Mouse (Mus musculus) liver, embryonic 11.5 days (tissue): ENCODE measurements around the gene Ppp1r16b. TPM values are rescaled to one million over a fixed set of nuclear protein-coding genes. Genes with fewer than 3 reads are reported as not detected.

Experiments
- ATAC-seq: fragments of 200-750 bp; cut with Nextera tagmentation; replicated peaks from 2 replicates; pipeline ENCODE4 v1.8.0; 2017; ENCODE audit warnings: moderate number of reproducible peaks, mild to moderate bottlenecking, moderate TSS enrichment, moderate library complexity; ENCODE audit not compliant: low FRiP score
- DNase-seq: peaks from one replicate; pipeline ENCODE4 v3.0.0-alpha.2; 2017; ENCODE audit warnings: low spot score
- H3K27ac ChIP-seq: fragments of 300-500 bp; sonication (generic); 2 replicates; pipeline ENCODE4 v1.5.1; 2014; ENCODE audit warnings: mild to moderate bottlenecking, low read depth, low read length, control low read depth
- H3K27me3 ChIP-seq: fragments of 300-500 bp; sonication (generic); replicated peaks from 2 replicates; pipeline ENCODE4 v1.6.1; 2014; ENCODE audit warnings: low read length, mixed read lengths; ENCODE audit not compliant: control insufficient read depth, insufficient read depth
- H3K36me3 ChIP-seq: fragments of 300-500 bp; sonication (generic); 2 replicates; pipeline ENCODE4 v1.6.1; 2014; ENCODE audit warnings: mild to moderate bottlenecking, low read length, moderate library complexity, mixed read lengths; ENCODE audit not compliant: control insufficient read depth, insufficient read depth
- H3K4me1 ChIP-seq: fragments of 300-500 bp; sonication (generic); replicated peaks from 2 replicates; pipeline ENCODE4 v1.6.1; 2014; ENCODE audit warnings: low read length, mixed read lengths; ENCODE audit not compliant: control insufficient read depth, insufficient read depth
- H3K4me2 ChIP-seq: fragments of 300-500 bp; sonication (generic); 2 replicates; pipeline ENCODE4 v1.6.1; 2014; ENCODE audit warnings: mild to moderate bottlenecking, control low read depth, moderate library complexity
- H3K4me3 ChIP-seq: fragments of 300-500 bp; sonication (generic); 2 replicates; pipeline ENCODE4 v1.5.1; 2014; ENCODE audit warnings: low read depth, low read length, control low read depth
- H3K9ac ChIP-seq: fragments of 300-500 bp; sonication (generic); 2 replicates; pipeline ENCODE4 v1.6.1; 2014; ENCODE audit warnings: low read depth, low read length, control low read depth
- H3K9me3 ChIP-seq: fragments of 300-500 bp; sonication (generic); 2 replicates; pipeline ENCODE4 v1.6.1; 2016; ENCODE audit warnings: low read length, inconsistent platforms, mixed read lengths; ENCODE audit not compliant: control insufficient read depth
- WGBS: fragments of 180-500 bp; shearing (Covaris S2); extraction: QIAGEN DNeasy Blood & Tissue Kit; methylation state at CpG from one replicate; pipeline ENCODE4 v1.1.7; 2014; 5-methylcytosine and 5-hydroxymethylcytosine counted together
- polyA plus RNA-seq: library from polyadenylated mRNA; unstranded; fragments of >200 nt; fragmentation: Nextera tagmentation; extraction: Ambion mirVana; gene quantifications from 2 replicates; pipeline ENCODE4 v1.2.1, GENCODE M21; 2014

Ppp1r16b gene
- polyA plus RNA-seq, 1 experiment from 2014 or later = 5.2 TPM

DNA sequence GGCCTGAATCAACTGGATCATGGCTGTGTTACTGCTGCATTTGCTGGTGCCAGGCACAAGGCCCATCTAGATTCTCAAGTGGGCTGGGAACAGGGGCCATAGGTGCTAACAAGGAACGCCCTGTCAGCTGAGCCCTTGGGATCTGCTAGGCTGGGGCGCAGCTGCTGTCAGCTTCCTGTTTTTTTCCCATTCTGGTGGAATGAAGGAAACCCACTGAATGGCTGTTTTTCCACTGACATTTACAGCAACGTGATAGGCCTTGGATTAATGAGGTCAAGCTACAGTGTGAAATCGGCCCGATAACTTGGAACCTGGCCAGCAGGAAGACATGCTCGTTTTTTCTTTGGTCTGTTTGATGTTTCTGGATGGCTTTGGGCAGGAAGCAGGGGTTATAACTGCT lies 7.6 kb downstream of the Ppp1r16b start:
- ATAC-seq (no peak), DNase-seq (no peak)
- no peaks in the 10 kb centered on the region for H3K9me3 ChIP-seq
- 26% methylated on average over 6 of the region's 6 CpGs for WGBS
- H3K27me3 ChIP-seq = peaks cover 30% of the 10 kb centered on the region
- no peaks in the 10 kb centered on the region for H3K36me3 ChIP-seq
- H3K9ac ChIP-seq = no peak overlapping the region
- no peak overlapping the region for H3K27ac ChIP-seq
- no peaks in the 10 kb centered on the region for H3K4me1 ChIP-seq
- H3K4me3 ChIP-seq = no peak overlapping the region
- no peak overlapping the region for H3K4me2 ChIP-seq

DNA sequence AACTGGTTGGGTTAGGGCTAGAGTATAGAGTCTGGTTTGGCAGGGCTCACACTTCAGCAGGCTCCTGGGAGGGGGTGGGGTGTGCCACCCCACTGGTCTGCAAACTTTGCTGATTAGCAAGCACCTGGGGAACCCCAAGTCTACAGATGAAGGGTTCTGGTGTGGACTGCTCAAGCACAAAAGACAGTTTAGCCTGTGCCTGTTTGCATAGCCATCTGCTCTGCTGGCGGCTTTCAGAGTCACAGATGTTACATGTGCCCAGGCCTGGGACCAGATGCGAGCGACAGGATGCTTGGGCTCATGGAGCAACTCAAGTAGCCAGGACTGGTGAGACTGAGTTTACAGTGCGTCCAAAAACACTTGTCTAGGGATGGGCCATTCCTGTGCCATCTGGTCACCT lies 8.3 kb downstream of the Ppp1r16b start:
- Histone ChIP-seq H3K4me1 (no peaks in the 10 kb centered on the region), H3K4me2 (no peak overlapping the region), H3K9ac (no peak overlapping the region), H3K9me3 (no peaks in the 10 kb centered on the region), H3K36me3 (no peaks in the 10 kb centered on the region), H3K4me3 (no peak overlapping the region), H3K27ac (no peak overlapping the region), H3K27me3 (peaks cover 23% of the 10 kb centered on the region)
- 67% methylated on average over 4 of the region's 4 CpGs for WGBS
- DNase-seq (no peak), ATAC-seq (no peak)

DNA sequence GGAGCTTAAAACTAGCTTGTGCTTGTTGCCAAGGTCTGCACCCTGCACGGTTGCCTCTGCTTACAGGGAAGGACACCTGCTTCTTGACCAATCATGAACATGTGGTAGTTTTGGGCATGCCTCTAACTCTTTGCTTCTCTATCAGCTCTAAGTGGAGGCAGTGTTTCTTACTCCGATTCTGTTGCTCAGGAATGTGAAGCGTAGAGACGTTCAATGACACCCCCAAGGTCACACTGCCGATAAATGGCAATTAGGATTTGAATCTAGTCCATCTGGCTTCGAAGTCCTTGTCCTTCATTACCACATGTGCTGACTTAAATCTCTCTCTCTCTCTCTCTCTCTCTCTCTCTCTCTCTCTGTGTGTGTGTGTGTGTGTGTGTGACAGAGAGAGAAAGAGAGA lies 8.9 kb downstream of the Ppp1r16b start:
- ATAC-seq (no peak), DNase-seq (no peak)
- H3K4me1 ChIP-seq = no peaks in the 10 kb centered on the region

DNA sequence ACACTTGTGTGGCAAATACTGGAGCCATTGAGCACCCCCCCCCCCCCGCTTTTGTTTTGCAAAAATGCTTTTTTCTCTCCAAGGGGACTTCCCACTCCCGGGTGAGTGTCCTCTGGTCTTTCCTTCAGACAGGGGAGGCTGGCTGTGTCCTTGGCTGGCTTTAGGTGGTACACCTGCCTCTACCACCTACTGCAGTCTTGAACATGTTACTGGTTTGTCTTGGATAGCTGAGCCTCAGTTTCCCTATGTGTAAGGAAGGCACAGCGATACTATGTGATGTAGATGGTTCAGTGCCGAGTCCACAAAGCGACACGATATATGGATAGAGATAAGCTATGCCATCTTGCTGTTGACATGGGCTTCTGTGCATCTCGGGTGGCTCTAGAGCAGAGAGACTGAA lies 9.6 kb downstream of the Ppp1r16b start:
- WGBS = 76% methylated on average over 6 of the region's 7 CpGs
- Histone ChIP-seq H3K9me3 (no peaks in the 10 kb centered on the region), H3K4me1 (no peaks in the 10 kb centered on the region), H3K4me2 (no peak overlapping the region), H3K36me3 (no peaks in the 10 kb centered on the region), H3K27ac (no peak overlapping the region), H3K27me3 (peaks cover 10% of the 10 kb centered on the region), H3K4me3 (no peak overlapping the region), H3K9ac (no peak overlapping the region)
- DNase-seq (no peak), ATAC-seq (no peak)

More for the DNA sequence above, 8.9 kb downstream of the Ppp1r16b start:
- Histone ChIP-seq H3K4me2 (no peak overlapping the region), H3K9ac (no peak overlapping the region), H3K27ac (no peak overlapping the region), H3K36me3 (no peaks in the 10 kb centered on the region), H3K9me3 (no peaks in the 10 kb centered on the region), H3K4me3 (no peak overlapping the region), H3K27me3 (peaks cover 17% of the 10 kb centered on the region)
- WGBS = 67% methylated on average over 6 of the region's 6 CpGs

DNA sequence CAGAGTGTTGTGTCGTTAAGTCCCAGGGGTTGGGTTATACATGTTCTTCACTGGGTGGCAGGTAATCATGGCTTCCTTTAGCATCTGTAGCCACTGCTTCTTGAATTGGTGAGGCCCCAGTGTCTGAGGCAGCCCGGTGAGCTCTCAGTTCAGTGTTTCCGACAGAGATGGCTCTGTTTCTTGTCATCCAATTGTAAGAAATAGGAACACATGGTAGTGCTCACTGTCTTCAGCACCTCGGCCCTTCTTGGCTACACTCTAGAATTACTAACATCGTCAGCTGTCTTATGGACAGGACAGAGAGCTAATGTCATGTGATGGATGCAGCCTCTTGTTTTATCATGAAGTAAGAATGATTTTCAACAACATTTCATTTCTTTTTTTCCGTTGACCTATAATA lies 10.0 kb downstream of the Ppp1r16b start:
- H3K4me1 ChIP-seq = no peaks in the 10 kb centered on the region
- H3K4me3 ChIP-seq = no peak overlapping the region
- no peak overlapping the region for H3K9ac ChIP-seq
- DNase-seq = no peak
- no peaks in the 10 kb centered on the region for H3K36me3 ChIP-seq
- 71% methylated on average over 6 of the region's 6 CpGs for WGBS
- H3K4me2 ChIP-seq = no peak overlapping the region
- peaks cover 6% of the 10 kb centered on the region for H3K27me3 ChIP-seq
- no peak overlapping the region for H3K27ac ChIP-seq
- H3K9me3 ChIP-seq = no peaks in the 10 kb centered on the region
- no peak for ATAC-seq

DNA sequence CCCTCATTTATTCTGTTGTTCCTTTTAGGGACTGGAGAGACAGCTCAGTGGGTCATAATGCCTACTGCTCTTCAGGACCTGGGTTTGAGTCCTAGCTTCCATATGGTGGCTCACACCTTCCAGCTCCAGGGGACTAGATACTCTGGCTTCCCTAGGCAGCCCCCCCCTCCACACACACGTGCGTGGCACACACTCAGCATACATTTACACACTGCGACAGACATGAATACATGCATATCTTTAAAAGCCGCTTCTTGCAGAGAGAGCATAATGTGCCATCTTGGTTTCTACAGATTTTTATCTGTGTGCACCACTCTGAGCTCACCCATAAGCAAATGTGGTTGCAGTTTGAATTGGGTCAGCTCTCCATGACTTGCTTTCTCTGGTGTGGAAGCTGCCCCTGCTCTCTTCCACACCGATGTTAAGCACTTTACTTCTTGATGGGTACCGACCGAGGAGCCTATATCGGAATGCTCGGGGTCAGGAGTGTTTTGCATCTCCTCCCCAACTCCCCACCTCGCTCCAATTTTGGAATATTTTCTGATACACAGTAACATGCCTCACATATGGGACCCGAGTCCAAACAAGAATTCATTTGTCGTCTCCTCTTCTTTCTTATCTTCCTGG lies 10.8 kb downstream of the Ppp1r16b start:
- no peaks in the 10 kb centered on the region for H3K4me1 ChIP-seq
- no peak for DNase-seq
- H3K9me3 ChIP-seq = no peaks in the 10 kb centered on the region
- H3K9ac ChIP-seq = no peak overlapping the region
- no peak overlapping the region for H3K4me2 ChIP-seq
- no peaks in the 10 kb centered on the region for H3K36me3 ChIP-seq
- H3K27me3 ChIP-seq = no peaks in the 10 kb centered on the region
- no peak overlapping the region for H3K4me3 ChIP-seq
- ATAC-seq = no peak
- H3K27ac ChIP-seq = no peak overlapping the region
- 81% methylated on average over 12 of the region's 12 CpGs for WGBS

DNA sequence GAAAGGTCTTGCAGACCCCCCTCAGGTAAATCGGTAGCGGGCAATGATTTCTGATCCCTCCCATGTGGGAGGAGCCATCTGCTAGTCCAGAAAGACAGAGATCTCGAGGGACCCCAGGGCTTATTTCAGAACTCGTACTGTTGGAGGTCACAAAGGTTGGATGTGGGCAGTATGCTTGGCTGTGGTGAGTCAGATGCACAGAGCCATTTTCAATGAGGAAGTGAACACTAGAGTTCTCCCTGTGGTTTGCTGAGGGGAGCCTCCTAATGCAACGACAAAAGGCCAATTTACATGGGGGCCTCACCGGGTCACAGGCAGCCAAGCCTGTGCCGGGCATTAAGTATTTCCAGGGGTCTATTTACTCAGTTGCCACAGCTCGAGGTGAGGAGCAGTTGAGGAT lies 12.7 kb downstream of the Ppp1r16b start:
- Histone ChIP-seq H3K4me3 (no peak overlapping the region), H3K4me2 (no peak overlapping the region), H3K36me3 (no peaks in the 10 kb centered on the region), H3K9me3 (no peaks in the 10 kb centered on the region), H3K27ac (no peak overlapping the region), H3K27me3 (no peaks in the 10 kb centered on the region), H3K4me1 (no peaks in the 10 kb centered on the region), H3K9ac (no peak overlapping the region)
- no peak for DNase-seq
- 46% methylated on average over 8 of the region's 8 CpGs for WGBS
- no peak for ATAC-seq

DNA sequence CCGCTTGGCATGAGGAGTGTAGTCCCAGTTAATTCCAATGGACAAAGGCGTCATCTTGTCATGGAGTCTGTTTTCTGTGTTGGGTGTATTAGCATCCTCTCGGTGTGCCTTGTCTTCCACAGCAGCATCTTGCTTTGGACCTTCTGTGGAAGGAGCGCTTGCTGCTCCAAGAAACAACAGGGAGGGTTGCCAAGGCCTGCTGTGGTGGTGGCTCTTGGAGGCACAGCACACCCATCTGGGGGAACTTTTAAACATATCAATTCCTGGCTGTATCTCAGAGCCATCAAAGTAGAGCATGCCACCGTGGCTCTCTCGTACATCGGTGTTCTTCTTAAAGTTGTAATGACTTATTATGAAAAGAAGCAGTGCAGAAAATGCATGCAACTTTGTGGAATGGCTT lies 13.9 kb downstream of the Ppp1r16b start:
- Histone ChIP-seq H3K4me2 (no peak overlapping the region), H3K36me3 (no peaks in the 10 kb centered on the region), H3K4me1 (no peaks in the 10 kb centered on the region), H3K27ac (no peak overlapping the region), H3K27me3 (no peaks in the 10 kb centered on the region), H3K4me3 (no peak overlapping the region), H3K9me3 (no peaks in the 10 kb centered on the region), H3K9ac (no peak overlapping the region)
- no peak for DNase-seq
- WGBS = 87% methylated on average over 7 of the region's 7 CpGs
- ATAC-seq = no peak

DNA sequence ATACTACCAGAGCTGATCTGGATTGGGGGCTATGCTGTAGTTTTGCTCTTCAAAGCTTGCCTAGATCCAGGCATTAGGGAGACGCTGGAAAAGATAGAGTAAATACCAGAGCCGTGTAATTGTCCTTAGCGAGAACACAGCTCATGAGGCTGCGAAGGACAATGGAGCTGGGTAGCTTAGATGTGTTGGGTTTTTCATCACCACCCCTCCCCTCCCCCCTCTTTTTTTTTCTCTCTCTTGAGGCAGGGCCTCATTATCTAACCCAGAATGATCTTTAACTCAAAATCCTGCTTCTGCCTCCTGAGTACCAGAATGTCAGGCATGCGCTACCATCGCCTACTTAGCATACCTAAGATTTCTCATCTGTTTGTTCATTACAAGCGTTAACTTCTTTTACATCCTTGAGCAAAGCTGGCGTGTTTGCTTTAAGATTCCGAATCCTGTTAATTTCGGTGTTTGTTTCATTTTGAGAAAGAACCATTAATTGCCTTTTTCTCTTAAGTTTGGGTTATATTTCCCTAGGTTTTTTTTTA lies 15.2 kb downstream of the Ppp1r16b start:
- Histone ChIP-seq H3K27me3 (no peaks in the 10 kb centered on the region), H3K27ac (no peak overlapping the region), H3K9me3 (no peaks in the 10 kb centered on the region), H3K4me2 (no peak overlapping the region), H3K4me3 (no peak overlapping the region), H3K9ac (no peak overlapping the region), H3K4me1 (no peaks in the 10 kb centered on the region), H3K36me3 (no peaks in the 10 kb centered on the region)
- 74% methylated on average over 10 of the region's 10 CpGs for WGBS
- ATAC-seq (no peak), DNase-seq (no peak)
